Mouse (Mus musculus) cerebellum, adult 2 months (tissue): Measurements from ENCODE around the gene Fanca. TPM values are rescaled to one million over a fixed set of nuclear protein-coding genes. Genes with fewer than 3 reads are reported as not detected.

Experiments
- DNase-seq, 2 experiments: peaks; one replicate each; pipeline ENCODE4 v3.0.0; 2021
- H3K27ac ChIP-seq: fragments of 200-500 bp; 2 replicates; pipeline ENCODE4 v1.5.1; 2012; ENCODE audit warnings: low read length, control low read depth, inconsistent platforms; ENCODE audit not compliant: insufficient read depth
- H3K27me3 ChIP-seq: fragments of 200-500 bp; 2 replicates; pipeline ENCODE4 v1.6.1; 2012; ENCODE audit warnings: inconsistent platforms, mild to moderate bottlenecking, low read length, moderate library complexity; ENCODE audit not compliant: control insufficient read depth, insufficient read depth
- H3K4me1 ChIP-seq: fragments of 200-500 bp; 2 replicates; pipeline ENCODE4 v1.6.1; 2011; ENCODE audit warnings: low read length; ENCODE audit not compliant: control insufficient read depth, insufficient read depth
- H3K4me3 ChIP-seq: fragments of 200-500 bp; replicated peaks from 2 replicates; pipeline ENCODE3; 2011; ENCODE audit warnings: mild to moderate bottlenecking, low read depth, low read length, control low read depth; ENCODE audit not compliant: insufficient read depth
- CTCF ChIP-seq: fragments of 200-500 bp; IDR thresholded peaks from 2 replicates; pipeline ENCODE4 v1.5.1; 2011; ENCODE audit warnings: low read depth, mild to moderate bottlenecking, control low read depth, low read length, moderate library complexity, borderline replicate concordance; ENCODE audit not compliant: insufficient read depth
- POLR2A ChIP-seq: fragments of 200-500 bp; IDR thresholded peaks from 2 replicates; pipeline ENCODE4 v1.6.1; 2011; ENCODE audit warnings: low read length, control low read depth, borderline replicate concordance; ENCODE audit not compliant: insufficient read depth
- WGBS: fragments of 180-500 bp; shearing (Covaris S2); methylation state at CpG from one replicate; pipeline ENCODE4 v1.1.7; 2018; 5-methylcytosine and 5-hydroxymethylcytosine counted together
- polyA plus RNA-seq: library from polyadenylated mRNA; depleted of rRNA; stranded (reverse); fragments of >200 nt; gene quantifications from 2 replicates; pipeline ENCODE4 v1.2.3, GENCODE M21; 2012

The Fanca gene
- polyA plus RNA-seq, 1 experiment = 3.9 TPM

GRCm38 (mm10) chr8:123329961-123330360 is 11.6 kb upstream of the Fanca start:
- no peak overlapping the region for H3K4me3 ChIP-seq
- H3K4me1 ChIP-seq = 0 out of 2 replicates have a peak, but pooled peaks cover 6% of the 10 kb centered on the region
- 64% methylated on average over 5 of the region's 5 CpGs for WGBS
- H3K27ac ChIP-seq = no peak overlapping the region
- TF ChIP-seq POLR2A = no peak
- TF ChIP-seq CTCF = no peak
- no peak for DNase-seq
- no peaks in the 10 kb centered on the region for H3K27me3 ChIP-seq

GRCm38 (mm10) chr8:123329350-123329749 is 11.0 kb upstream of the Fanca start:
- no peak for DNase-seq
- no peak for TF ChIP-seq CTCF
- no peak for TF ChIP-seq POLR2A
- H3K27ac ChIP-seq = no peak overlapping the region
- H3K4me1 ChIP-seq = 0 out of 2 replicates have a peak, but pooled peaks cover 6% of the 10 kb centered on the region
- H3K27me3 ChIP-seq = no peaks in the 10 kb centered on the region
- H3K4me3 ChIP-seq = no peak overlapping the region
- WGBS = 91% methylated on average over 4 of the region's 4 CpGs

GRCm38 (mm10) chr8:123328552-123328951 is 10.2 kb upstream of the Fanca start:
- no peak for TF ChIP-seq POLR2A
- Histone ChIP-seq H3K4me1 (no peaks in the 10 kb centered on the region), H3K27me3 (no peaks in the 10 kb centered on the region), H3K27ac (no peak overlapping the region), H3K4me3 (no peak overlapping the region)
- 97% methylated on average over 2 of the region's 2 CpGs for WGBS
- DNase-seq = no peak

DNA sequence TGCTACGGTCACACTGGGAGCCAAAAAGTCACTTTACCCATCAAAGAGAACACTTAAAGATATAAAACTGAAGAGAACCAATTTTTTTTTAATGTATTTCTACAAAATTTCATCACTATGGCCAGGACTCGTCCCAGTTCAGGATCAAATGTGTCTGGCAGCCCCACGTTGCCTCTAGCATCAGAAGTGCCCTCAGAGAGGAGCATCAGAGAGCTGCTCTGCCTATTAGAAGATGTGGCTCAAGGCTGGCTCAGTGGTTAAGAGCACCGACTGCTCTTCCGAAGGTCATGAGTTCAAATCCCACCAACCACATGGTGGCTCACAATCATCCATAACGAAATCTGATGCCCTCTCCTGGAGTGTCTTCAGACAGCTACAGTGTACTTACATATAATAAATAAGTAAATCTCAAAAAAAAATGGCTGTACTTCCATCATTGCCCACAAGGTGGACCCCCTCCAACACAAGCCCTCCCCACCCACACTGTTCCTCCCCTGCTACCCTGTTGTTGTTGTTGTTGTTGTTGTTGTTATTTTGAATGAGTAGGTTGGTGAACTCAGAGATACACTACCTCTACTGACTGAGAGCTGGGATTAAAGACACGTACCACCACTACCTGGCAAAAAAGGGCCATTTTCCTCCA is 1.3 kb upstream of the Fanca start:
- H3K4me1 ChIP-seq = peaks cover 3% of the 10 kb centered on the region; the same call in 1 of the 2 replicates
- H3K27ac ChIP-seq = no peak overlapping the region
- no peaks in the 10 kb centered on the region for H3K27me3 ChIP-seq
- peak; percentile 34 to 50 for DNase-seq
- 30% methylated on average over 7 of the region's 7 CpGs for WGBS
- TF ChIP-seq CTCF (peak; percentile 70; the same call in 1 of the 2 replicates), POLR2A (no peak)
- no peak overlapping the region for H3K4me3 ChIP-seq

DNA sequence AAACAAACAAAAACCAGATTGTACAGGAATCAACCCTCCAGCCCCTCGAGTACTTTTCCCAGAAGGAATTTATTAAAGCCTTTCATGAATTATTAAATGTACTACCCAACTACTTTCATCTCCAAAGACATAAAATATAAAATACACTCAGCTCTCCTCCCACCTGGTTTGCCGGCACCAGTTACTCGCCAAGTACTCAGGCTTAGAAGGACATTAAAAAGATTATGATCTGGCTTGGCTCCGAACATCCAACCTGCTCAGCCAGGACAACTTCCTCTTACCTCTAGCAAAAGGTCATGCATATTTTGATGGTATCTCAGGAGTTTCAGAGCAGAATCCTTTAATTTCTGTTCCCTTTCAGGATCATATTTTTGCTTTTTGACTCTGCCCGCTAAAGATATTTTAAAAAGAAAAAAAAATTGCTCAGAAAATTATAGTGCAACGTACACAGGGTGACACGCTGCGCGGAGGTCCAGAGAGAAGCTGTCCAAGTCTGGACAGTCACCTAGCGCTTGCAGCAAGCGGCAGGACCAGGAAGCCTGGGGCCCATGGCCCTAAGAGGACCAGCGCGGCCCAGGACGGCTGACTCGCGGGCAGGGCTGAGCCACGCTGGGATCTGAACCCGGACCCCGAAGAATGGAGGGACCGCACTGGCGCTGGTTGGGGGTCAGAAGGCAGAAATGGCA is 452 bp downstream of the Fanca start:
- Histone ChIP-seq H3K4me3 (peak overlapping the region; percentile 56), H3K27me3 (no peaks in the 10 kb centered on the region), H3K27ac (no peak overlapping the region), H3K4me1 (peaks cover 3% of the 10 kb centered on the region; the same call in 1 of the 2 replicates)
- 6% methylated on average over 21 of the region's 21 CpGs for WGBS
- DNase-seq = no peak
- TF ChIP-seq POLR2A (no peak), CTCF (no peak)

GRCm38 (mm10) chr8:123308738-123309137 is 9.6 kb downstream of the Fanca start:
- 68% methylated on average over 4 of the region's 4 CpGs for WGBS
- Histone ChIP-seq H3K4me1 (no peaks in the 10 kb centered on the region), H3K27ac (no peak overlapping the region), H3K4me3 (no peak overlapping the region), H3K27me3 (no peaks in the 10 kb centered on the region)
- no peak for TF ChIP-seq POLR2A
- DNase-seq = no peak

GRCm38 (mm10) chr8:123298301-123298700 is 20.1 kb downstream of the Fanca start:
- DNase-seq = no peak
- no peak overlapping the region for H3K27ac ChIP-seq
- no peak overlapping the region for H3K4me3 ChIP-seq
- 89% methylated on average over 11 of the region's 11 CpGs for WGBS
- no peaks in the 10 kb centered on the region for H3K27me3 ChIP-seq
- no peak for TF ChIP-seq POLR2A
- TF ChIP-seq CTCF = no peak
- H3K4me1 ChIP-seq = no peaks in the 10 kb centered on the region

GRCm38 (mm10) chr8:123292785-123293184 is 25.6 kb downstream of the Fanca start:
- Histone ChIP-seq H3K27ac (no peak overlapping the region), H3K27me3 (no peaks in the 10 kb centered on the region), H3K4me1 (no peaks in the 10 kb centered on the region), H3K4me3 (no peak overlapping the region)
- DNase-seq = no peak
- TF ChIP-seq CTCF (no peak), POLR2A (no peak)
- 81% methylated on average over 2 of the region's 2 CpGs for WGBS
